Mouse (Mus musculus) forebrain, embryonic 13.5 days (tissue): Measurements from ENCODE around the gene Pnmt. TPM values are rescaled to one million over a fixed set of nuclear protein-coding genes. Genes with fewer than 3 reads are reported as not detected.

Source experiments
- ATAC-seq: fragments of 200-750 bp; cut with Nextera tagmentation; 2 replicates; pipeline ENCODE4 v1.8.0; 2017
- H3K27ac ChIP-seq: fragments of 300-500 bp; sonication (generic); 2 replicates; pipeline ENCODE4 v1.5.1; 2015; ENCODE audit warnings: inconsistent platforms, mild to moderate bottlenecking, moderate library complexity
- H3K27me3 ChIP-seq: fragments of 300-500 bp; sonication (generic); 2 replicates; pipeline ENCODE4 v1.6.1; 2015; ENCODE audit warnings: mild to moderate bottlenecking, inconsistent platforms
- H3K36me3 ChIP-seq: fragments of 300-500 bp; sonication (generic); 2 replicates; pipeline ENCODE4 v1.6.1; 2015; ENCODE audit warnings: mild to moderate bottlenecking, inconsistent platforms; ENCODE audit not compliant: poor library complexity, severe bottlenecking
- H3K4me1 ChIP-seq: fragments of 300-500 bp; sonication (generic); 2 replicates; pipeline ENCODE4 v1.6.1; 2015; ENCODE audit warnings: inconsistent platforms
- H3K4me2 ChIP-seq: fragments of 300-500 bp; sonication (generic); 2 replicates; pipeline ENCODE4 v1.6.1; 2015; ENCODE audit warnings: inconsistent platforms, mild to moderate bottlenecking, moderate library complexity
- H3K4me3 ChIP-seq: fragments of 300-500 bp; sonication (generic); 2 replicates; pipeline ENCODE4 v1.5.1; 2015; ENCODE audit warnings: mild to moderate bottlenecking, inconsistent platforms
- H3K9ac ChIP-seq: fragments of 300-500 bp; sonication (generic); 2 replicates; pipeline ENCODE4 v1.6.1; 2015; ENCODE audit warnings: mild to moderate bottlenecking, inconsistent platforms
- H3K9me3 ChIP-seq: fragments of 300-500 bp; sonication (generic); replicated peaks from 2 replicates; pipeline ENCODE4 v1.6.1; 2016; ENCODE audit warnings: inconsistent platforms
- WGBS: fragments of 180-500 bp; shearing (Covaris S2); methylation state at CpG from one replicate; pipeline ENCODE4 v1.1.7; 2015; 5-methylcytosine and 5-hydroxymethylcytosine counted together
- polyA plus RNA-seq: library from polyadenylated mRNA; unstranded; fragments of >200 nt; fragmentation: Nextera tagmentation; extraction: Ambion mirVana; gene quantifications from 2 replicates; pipeline ENCODE4 v1.2.1, GENCODE M21; 2015

Pnmt gene
- polyA plus RNA-seq, 1 experiment from 2014 or later: not detected

GRCm38 (mm10) chr11:98388282-98388681 lies 2.0 kb downstream of the Pnmt start:
- WGBS: 70% methylated on average over 10 of the region's 10 CpGs
- H3K4me2 ChIP-seq: no peak overlapping the region
- H3K9me3 ChIP-seq: no peaks in the 10 kb centered on the region
- H3K36me3 ChIP-seq: no peaks in the 10 kb centered on the region
- no peak for ATAC-seq
- H3K4me1 ChIP-seq: peaks cover 10% of the 10 kb centered on the region
- no peak overlapping the region for H3K27ac ChIP-seq
- H3K9ac ChIP-seq: no peak overlapping the region
- peaks cover 72% of the 10 kb centered on the region for H3K27me3 ChIP-seq
- no peak overlapping the region for H3K4me3 ChIP-seq

GRCm38 (mm10) chr11:98389221-98389780 lies 3.1 kb downstream of the Pnmt start:
- Histone ChIP-seq H3K27me3 (peaks cover 68% of the 10 kb centered on the region), H3K4me2 (no peak overlapping the region), H3K36me3 (no peaks in the 10 kb centered on the region), H3K4me1 (peaks cover 19% of the 10 kb centered on the region), H3K9ac (no peak overlapping the region), H3K4me3 (no peak overlapping the region), H3K27ac (no peak overlapping the region), H3K9me3 (no peaks in the 10 kb centered on the region)
- WGBS: 26% methylated on average over 9 of the region's 9 CpGs
- ATAC-seq: no peak

DNA sequence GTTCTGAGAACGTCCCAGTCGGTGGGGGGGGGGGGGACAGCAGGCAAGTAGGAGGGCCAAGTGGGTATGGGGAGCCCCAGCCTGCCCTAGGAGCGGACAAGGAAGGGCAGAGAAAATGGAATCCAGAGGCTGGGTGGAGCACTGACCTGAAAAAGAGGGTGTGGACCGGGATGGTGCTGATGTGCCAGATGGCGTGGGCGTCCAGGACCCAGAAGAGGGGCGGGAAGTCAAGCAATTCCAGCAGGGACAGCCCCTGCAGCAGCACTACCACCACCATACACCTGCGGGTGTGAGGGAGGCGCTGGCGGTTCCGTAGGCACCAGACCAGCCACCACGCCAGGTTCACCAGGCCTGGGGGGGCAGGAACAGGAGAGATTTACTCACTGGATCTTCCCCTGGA lies 3.9 kb downstream of the Pnmt start:
- no peak overlapping the region for H3K9ac ChIP-seq
- no peak overlapping the region for H3K27ac ChIP-seq
- H3K9me3 ChIP-seq: no peaks in the 10 kb centered on the region
- 76% methylated on average over 10 of the region's 12 CpGs for WGBS
- no peaks in the 10 kb centered on the region for H3K36me3 ChIP-seq
- no peak for ATAC-seq
- H3K27me3 ChIP-seq: peaks cover 60% of the 10 kb centered on the region
- H3K4me3 ChIP-seq: no peak overlapping the region
- H3K4me1 ChIP-seq: peaks cover 27% of the 10 kb centered on the region
- H3K4me2 ChIP-seq: no peak overlapping the region

DNA sequence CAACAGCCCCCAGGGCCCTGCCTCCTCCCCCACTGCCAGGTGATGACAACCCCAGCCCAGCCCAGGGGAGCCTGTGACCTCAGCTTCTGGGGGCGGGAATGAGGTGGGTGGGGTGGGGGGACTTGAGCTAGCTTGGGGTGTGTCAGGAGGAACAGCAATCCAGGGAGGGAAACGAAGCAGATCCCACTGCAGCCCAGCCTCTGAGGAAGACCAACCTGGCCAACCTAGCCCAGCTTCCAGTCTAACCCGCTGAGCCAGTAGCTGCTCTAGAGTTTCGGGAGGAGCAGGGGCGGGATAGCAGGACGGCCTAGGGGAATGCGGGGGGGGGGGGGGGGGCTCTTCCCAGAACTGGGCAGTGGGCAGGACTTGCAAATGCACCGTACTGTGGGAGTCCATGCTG lies 5.8 kb downstream of the Pnmt start:
- Histone ChIP-seq H3K36me3 (no peaks in the 10 kb centered on the region), H3K9ac (no peak overlapping the region), H3K9me3 (no peaks in the 10 kb centered on the region), H3K4me1 (peaks cover 29% of the 10 kb centered on the region), H3K4me3 (no peak overlapping the region), H3K27ac (no peak overlapping the region), H3K27me3 (peaks cover 42% of the 10 kb centered on the region), H3K4me2 (no peak overlapping the region)
- 38% methylated on average over 6 of the region's 8 CpGs for WGBS
- no peak for ATAC-seq

- Histone ChIP-seq H3K4me3 (no peak overlapping the region), H3K27ac (no peak overlapping the region), H3K4me2 (no peak overlapping the region), H3K9ac (no peak overlapping the region; the same call in 1 of the 2 replicates), H3K9me3 (no peaks in the 10 kb centered on the region), H3K36me3 (0 out of 2 replicates have a peak, but pooled peaks cover under 1% of the 10 kb centered on the region), H3K27me3 (peaks cover 35% of the 10 kb centered on the region), H3K4me1 (peaks cover 29% of the 10 kb centered on the region)
- 46% methylated on average over 4 of the region's 4 CpGs for WGBS
- ATAC-seq: no peak
These were observed 6.4 kb downstream of the Pnmt start for GRCm38 (mm10) chr11:98392645-98393044.

DNA sequence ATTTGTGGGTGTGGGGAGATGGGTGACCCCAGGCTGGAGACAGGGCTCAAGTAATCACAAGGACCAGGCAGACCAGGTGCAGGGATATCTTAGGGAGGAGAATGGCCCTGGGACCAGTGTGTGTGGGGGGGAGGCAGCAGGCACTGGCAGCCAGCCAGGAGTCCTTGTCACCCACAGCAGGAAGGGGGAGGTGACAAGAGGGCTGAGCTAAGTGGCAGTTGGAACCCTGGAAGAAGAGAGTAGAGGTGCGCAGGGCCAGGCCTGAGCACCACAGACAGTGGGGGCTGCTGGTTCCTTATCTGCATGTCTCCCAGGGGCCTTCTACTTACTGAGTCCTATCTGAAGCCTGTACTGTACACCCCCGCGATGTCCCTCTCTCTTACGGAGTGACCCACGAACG lies 7.1 kb downstream of the Pnmt start:
- H3K4me3 ChIP-seq: no peak overlapping the region
- no peak overlapping the region for H3K27ac ChIP-seq
- peak overlapping the region; percentile 41 for H3K9ac ChIP-seq
- no peaks in the 10 kb centered on the region for H3K9me3 ChIP-seq
- no peak overlapping the region for H3K4me2 ChIP-seq
- 0 out of 2 replicates have a peak, but pooled peaks cover 2% of the 10 kb centered on the region for H3K36me3 ChIP-seq
- H3K4me1 ChIP-seq: peaks cover 29% of the 10 kb centered on the region
- WGBS: 77% methylated on average over 6 of the region's 6 CpGs
- peaks cover 29% of the 10 kb centered on the region for H3K27me3 ChIP-seq
- no peak for ATAC-seq

GRCm38 (mm10) chr11:98394301-98394700 lies 8.1 kb downstream of the Pnmt start:
- H3K4me2 ChIP-seq: no peak overlapping the region
- H3K27ac ChIP-seq: no peak overlapping the region; the same call in 1 of the 2 replicates
- H3K9me3 ChIP-seq: no peaks in the 10 kb centered on the region
- H3K27me3 ChIP-seq: peaks cover 23% of the 10 kb centered on the region
- no peak for ATAC-seq
- no peak overlapping the region for H3K4me3 ChIP-seq
- 0 out of 2 replicates have a peak, but pooled peaks cover 2% of the 10 kb centered on the region for H3K36me3 ChIP-seq
- H3K9ac ChIP-seq: peak overlapping the region; percentile 30; the same call in 1 of the 2 replicates
- peaks cover 29% of the 10 kb centered on the region for H3K4me1 ChIP-seq
- 62% methylated on average over 6 of the region's 6 CpGs for WGBS

GRCm38 (mm10) chr11:98395041-98395440 lies 8.8 kb downstream of the Pnmt start:
- Histone ChIP-seq H3K27ac (0 out of 2 replicates have a peak overlapping the region, but pooled peaks have one; percentile 21), H3K9me3 (no peaks in the 10 kb centered on the region), H3K4me1 (peaks cover 32% of the 10 kb centered on the region), H3K36me3 (0 out of 2 replicates have a peak, but pooled peaks cover 2% of the 10 kb centered on the region), H3K4me2 (no peak overlapping the region), H3K27me3 (peaks cover 22% of the 10 kb centered on the region), H3K9ac (peak overlapping the region; percentile 35), H3K4me3 (no peak overlapping the region)
- WGBS: 50% methylated on average over 4 of the region's 4 CpGs
- no peak for ATAC-seq

GRCm38 (mm10) chr11:98397946-98398345 lies 11.7 kb downstream of the Pnmt start:
- ATAC-seq: no peak
- no peak overlapping the region for H3K27ac ChIP-seq
- H3K4me3 ChIP-seq: no peak overlapping the region
- no peak overlapping the region for H3K4me2 ChIP-seq
- no peaks in the 10 kb centered on the region for H3K9me3 ChIP-seq
- no peak overlapping the region for H3K9ac ChIP-seq
- WGBS: 88% methylated on average over 7 of the region's 7 CpGs
- H3K4me1 ChIP-seq: peaks cover 35% of the 10 kb centered on the region
- H3K27me3 ChIP-seq: peaks cover 8% of the 10 kb centered on the region; the same call in 1 of the 2 replicates
- H3K36me3 ChIP-seq: 0 out of 2 replicates have a peak, but pooled peaks cover 2% of the 10 kb centered on the region

- 0 out of 2 replicates have a peak, but pooled peaks cover 2% of the 10 kb centered on the region for H3K36me3 ChIP-seq
- H3K4me3 ChIP-seq: peak within 1 kb of the TSS; percentile 76
- peaks cover 12% of the 10 kb centered on the region for H3K4me1 ChIP-seq
- ATAC-seq: peak; percentile 95
- peak within 1 kb of the TSS; percentile 78 for H3K9ac ChIP-seq
- peaks cover 20% of the 10 kb centered on the region; the same call in 1 of the 2 replicates for H3K27me3 ChIP-seq
- H3K27ac ChIP-seq: peak within 1 kb of the TSS; percentile 97
- under 1% methylated on average over 39 of the region's 40 CpGs for WGBS
- peak within 1 kb of the TSS; percentile 76 for H3K4me2 ChIP-seq
- no peaks in the 10 kb centered on the region for H3K9me3 ChIP-seq
These were observed 14.0 kb downstream of the Pnmt start, which contains the start of gene Pgap3 for GRCm38 (mm10) chr11:98400161-98400726. Gene Pgap3 (minus strand): TSS chr11:98400490.

GRCm38 (mm10) chr11:98400816-98401215 lies 14.6 kb downstream of the Pnmt start:
- peak overlapping the region; percentile 76 for H3K4me2 ChIP-seq
- 0 out of 2 replicates have a peak, but pooled peaks cover 2% of the 10 kb centered on the region for H3K36me3 ChIP-seq
- H3K4me3 ChIP-seq: peak overlapping the region; percentile 76
- H3K9me3 ChIP-seq: no peaks in the 10 kb centered on the region
- peaks cover 20% of the 10 kb centered on the region; the same call in 1 of the 2 replicates for H3K27me3 ChIP-seq
- 67% methylated on average over 3 of the region's 3 CpGs for WGBS
- peak overlapping the region; percentile 97 for H3K27ac ChIP-seq
- peak overlapping the region; percentile 78 for H3K9ac ChIP-seq
- H3K4me1 ChIP-seq: peaks cover 11% of the 10 kb centered on the region
- no peak for ATAC-seq

DNA sequence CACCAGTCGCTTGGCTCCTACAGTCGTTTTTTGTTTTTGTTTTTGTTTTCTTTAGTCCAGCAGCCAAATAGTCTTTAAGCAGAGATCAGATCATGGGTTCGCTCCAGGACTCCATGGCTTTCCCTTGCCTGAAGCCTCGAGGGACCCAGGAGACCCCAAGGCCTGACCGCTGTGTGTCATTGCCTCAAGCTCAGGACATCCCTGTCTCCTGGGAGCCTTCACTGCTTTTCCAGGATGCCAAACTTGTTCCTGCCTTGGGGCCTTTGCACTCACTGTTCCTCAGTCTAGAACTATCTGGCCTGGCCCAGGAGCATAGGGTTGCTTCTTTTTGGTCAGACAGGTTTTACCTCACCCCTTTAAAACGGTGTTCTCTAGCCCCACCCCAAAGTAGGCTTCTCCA lies 20.4 kb downstream of the Pnmt start:
- H3K27ac ChIP-seq: no peak overlapping the region
- WGBS: 76% methylated on average over 6 of the region's 6 CpGs

More for the DNA sequence above, 20.4 kb downstream of the Pnmt start:
- ATAC-seq: no peak
- Histone ChIP-seq H3K36me3 (no peaks in the 10 kb centered on the region), H3K4me3 (no peak overlapping the region), H3K9me3 (no peaks in the 10 kb centered on the region), H3K4me1 (peaks cover 13% of the 10 kb centered on the region), H3K27me3 (peaks cover 39% of the 10 kb centered on the region), H3K4me2 (no peak overlapping the region), H3K9ac (no peak overlapping the region)
